Mouse (Mus musculus) C2C12 (cell line): ENCODE results near the gene Vti1a.

Experiments used
- CTCF ChIP-seq: IDR thresholded peaks from one replicate; pipeline ENCODE4 v1.5.1; 2011; ENCODE audit not compliant: control insufficient read depth, insufficient read depth, insufficient read length
- FOSL1 ChIP-seq: IDR thresholded peaks from one replicate; pipeline ENCODE4 v1.8.0; 2011; ENCODE audit warnings: mild to moderate bottlenecking, low read length; ENCODE audit not compliant: poor library complexity, insufficient read depth, severe bottlenecking
- MAX ChIP-seq: IDR thresholded peaks from one replicate; pipeline ENCODE4 v1.6.1; 2011; ENCODE audit warnings: mild to moderate bottlenecking, control low read depth
- MYOD1 ChIP-seq: IDR thresholded peaks from one replicate; pipeline ENCODE4 v1.6.1; 2011; ENCODE audit warnings: low read depth; ENCODE audit not compliant: control insufficient read depth, insufficient read length
- MYOG ChIP-seq: IDR thresholded peaks from one replicate; pipeline ENCODE4 v1.6.1; 2011; ENCODE audit not compliant: control insufficient read depth, insufficient read length; ENCODE audit errors: extremely low read depth
- USF1 ChIP-seq: IDR thresholded peaks from one replicate; pipeline ENCODE4 v1.6.1; 2011; ENCODE audit warnings: low read depth, mild to moderate bottlenecking, control low read depth, moderate library complexity

DNA sequence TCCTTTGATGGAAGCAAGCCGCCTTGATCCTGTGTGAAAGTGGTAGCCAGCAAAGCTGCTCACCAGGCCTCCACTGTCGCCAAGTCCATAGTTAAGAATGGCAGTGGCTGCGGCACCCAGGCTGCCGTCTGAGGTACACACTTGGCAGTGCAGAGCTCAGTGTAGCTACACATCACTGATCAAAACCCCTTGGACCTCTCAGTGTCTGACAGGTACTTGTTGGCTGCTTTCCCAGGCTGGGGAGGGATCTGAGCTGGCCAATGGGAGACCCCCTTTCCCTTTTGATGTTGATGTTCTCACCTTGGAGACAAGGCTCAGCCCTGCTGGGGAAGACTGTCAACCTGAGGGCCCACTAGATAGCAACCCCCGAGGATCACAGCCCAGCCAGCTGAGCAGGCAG lies 299.6 kb downstream of the Vti1a start:
- no peak for TF ChIP-seq CTCF
- no peak for TF ChIP-seq USF1
- no peak for TF ChIP-seq MAX
- TF ChIP-seq MYOD1 = no peak
- TF ChIP-seq FOSL1 = no peak
- no peak for TF ChIP-seq MYOG
